Mouse (Mus musculus) forebrain, embryonic 16.5 days (tissue): ENCODE measurements at regions not wholly inside any gene's neighbourhood (a gene's known extent, or its start where the extent isn't known, plus 50 kb on each side); places are given as distances from the start of the nearest gene placed in this dataset.

ENCODE experiments used
- ATAC-seq: fragments of 200-750 bp; cut with Nextera tagmentation; 2 replicates; pipeline ENCODE4 v1.8.0; 2017; ENCODE audit warnings: mild to moderate bottlenecking, moderate library complexity
- H3K27ac ChIP-seq: fragments of 300-500 bp; sonication (generic); 2 replicates; pipeline ENCODE4 v1.5.1; 2014; ENCODE audit warnings: low read length, control low read depth
- H3K27me3 ChIP-seq: fragments of 300-500 bp; sonication (generic); replicated peaks from 2 replicates; pipeline ENCODE4 v1.6.1; 2014; ENCODE audit warnings: low read length; ENCODE audit not compliant: control insufficient read depth, insufficient read depth
- H3K36me3 ChIP-seq: fragments of 300-500 bp; sonication (generic); 2 replicates; pipeline ENCODE4 v1.6.1; 2014; ENCODE audit not compliant: control insufficient read depth, insufficient read depth
- H3K4me1 ChIP-seq: fragments of 300-500 bp; sonication (generic); replicated peaks from 2 replicates; pipeline ENCODE4 v1.6.1; 2014; ENCODE audit warnings: low read length; ENCODE audit not compliant: control insufficient read depth, insufficient read depth
- H3K4me2 ChIP-seq: fragments of 300-500 bp; sonication (generic); 2 replicates; pipeline ENCODE4 v1.6.1; 2014; ENCODE audit warnings: mild to moderate bottlenecking, low read length, control low read depth
- H3K4me3 ChIP-seq: fragments of 300-500 bp; sonication (generic); replicated peaks from 2 replicates; pipeline ENCODE4 v1.5.1; 2014; ENCODE audit warnings: mild to moderate bottlenecking, low read length, control low read depth
- H3K9ac ChIP-seq: fragments of 300-500 bp; sonication (generic); replicated peaks from 2 replicates; pipeline ENCODE4 v1.6.1; 2014; ENCODE audit warnings: low read depth, low read length, control low read depth
- H3K9me3 ChIP-seq: fragments of 300-500 bp; sonication (generic); 2 replicates; pipeline ENCODE4 v1.6.1; 2016; ENCODE audit warnings: low read length; ENCODE audit not compliant: control insufficient read depth
- WGBS: fragments of 180-500 bp; shearing (Covaris S2); extraction: QIAGEN DNeasy Blood & Tissue Kit; methylation state at CpG from one replicate; pipeline ENCODE4 v1.1.7; 2014; 5-methylcytosine and 5-hydroxymethylcytosine counted together

- Histone ChIP-seq H3K27ac (no peak overlapping the region), H3K4me1 (peaks cover 6% of the 10 kb centered on the region; the same call in 1 of the 2 replicates)
Measured at GRCm38 (mm10) chr7:31208237-31209054, 52.8 kb upstream of the Gramd1a start.

GRCm38 (mm10) chr7:31207563-31208236, 52.0 kb upstream of the Gramd1a start:
- H3K9me3 ChIP-seq, result no peaks in the 10 kb centered on the region
- WGBS, result 71% methylated on average over 13 of the region's 13 CpGs
- H3K4me3 ChIP-seq, result peak overlapping the region; percentile 66
- H3K4me1 ChIP-seq, result peaks cover 6% of the 10 kb centered on the region; the same call in 1 of the 2 replicates
- peak overlapping the region; percentile 20 for H3K4me2 ChIP-seq
- ATAC-seq, result peak; percentile 64
- no peaks in the 10 kb centered on the region for H3K27me3 ChIP-seq
- no peaks in the 10 kb centered on the region; the same call in 1 of the 2 replicates for H3K36me3 ChIP-seq
- no peak overlapping the region for H3K9ac ChIP-seq
- H3K27ac ChIP-seq, result no peak overlapping the region

More at GRCm38 (mm10) chr7:31208237-31209054, 52.8 kb upstream of the Gramd1a start:
- Histone ChIP-seq H3K36me3 (no peaks in the 10 kb centered on the region; the same call in 1 of the 2 replicates), H3K4me2 (peak overlapping the region; percentile 63), H3K9me3 (no peaks in the 10 kb centered on the region), H3K9ac (peak overlapping the region; percentile 69), H3K4me3 (peak overlapping the region; percentile 66), H3K27me3 (no peaks in the 10 kb centered on the region)
- ATAC-seq, result peak; percentile 90
- 31% methylated on average over 34 of the region's 34 CpGs for WGBS
